In genomic region chr12:112145211-112145874, GRCm38 (mm10) we compare ENCODE assay signal across 8 mouse cellular contexts. TPM values are rescaled to one million over a fixed set of nuclear protein-coding genes. Genes with fewer than 3 reads are reported as not detected.
DNase-seq lines count a peak whose midpoint lies in the region; ATAC-seq and TF ChIP-seq lines count a peak whose summit lies in the region.

No protein-coding gene starts in this region.

- no peak for TF ChIP-seq POLR2A in testis, adult 2 months (IDR thresholded peaks at IDR 0.05; ENCODE audit: control insufficient read depth, low read depth, low read length)

- peak; percentile 90 for TF ChIP-seq CTCF in testis, adult 2 months (IDR thresholded peaks at IDR 0.05; ENCODE audit: control insufficient read depth, insufficient read depth, insufficient replicate concordance, low read depth, low read length)

- H3K4me2 ChIP-seq in forebrain, embryonic 14.5 days (ENCODE audit: low read length), result peak overlapping the region; percentile 93
- H3K4me2 ChIP-seq in liver, embryonic 15.5 days, result peak overlapping the region; percentile 63
- peak overlapping the region; percentile 83 for H3K4me2 ChIP-seq in neural tube, embryonic 13.5 days

- peak overlapping the region; percentile 84 for H3K27ac ChIP-seq in forebrain, embryonic 14.5 days (ENCODE audit: low read depth, low read length)
- H3K27ac ChIP-seq in liver, embryonic 15.5 days (replicated peaks), result no peak overlapping the region
- H3K27ac ChIP-seq in neural tube, embryonic 13.5 days (replicated peaks), result peak overlapping the region; percentile 73
- no peak overlapping the region for H3K27ac ChIP-seq in testis, adult 2 months (ENCODE audit: control insufficient read depth, insufficient read depth, low read depth, low read length)

- peaks cover 3% of the 10 kb centered on the region; the same call in 1 of the 2 replicates for H3K36me3 ChIP-seq in forebrain, embryonic 14.5 days (ENCODE audit: control insufficient read depth, insufficient read depth, low read length)
- no peaks in the 10 kb centered on the region for H3K36me3 ChIP-seq in liver, embryonic 15.5 days (replicated peaks)
- no peaks in the 10 kb centered on the region for H3K36me3 ChIP-seq in neural tube, embryonic 13.5 days
- no peaks in the 10 kb centered on the region for H3K36me3 ChIP-seq in testis, adult 2 months (ENCODE audit: control insufficient read depth, insufficient read depth, low read length)

- intact Hi-C loops in heart, postnatal 14 days (cut with DNase I), result loop anchor here (1.0 to 5.0 kb wide), 5 partner anchors 187 to 398 kb away; no protein-coding TSS in a partner anchor

- peak; percentile 65 for ATAC-seq in forebrain, embryonic 14.5 days
- peak; percentile 30; the same call in 1 of the 2 replicates for ATAC-seq in liver, embryonic 15.5 days (ENCODE audit: insufficient read depth)
- ATAC-seq in neural tube, embryonic 13.5 days (ENCODE audit: low read depth), result peak; percentile 58

- H3K4me1 ChIP-seq in forebrain, embryonic 14.5 days (ENCODE audit: control insufficient read depth, insufficient read depth, low read length), result peaks cover 45% of the 10 kb centered on the region
- H3K4me1 ChIP-seq in liver, embryonic 15.5 days (replicated peaks), result peaks cover 21% of the 10 kb centered on the region
- peaks cover 78% of the 10 kb centered on the region for H3K4me1 ChIP-seq in neural tube, embryonic 13.5 days (replicated peaks)
- peaks cover 23% of the 10 kb centered on the region for H3K4me1 ChIP-seq in testis, adult 2 months (ENCODE audit: control insufficient read depth, insufficient read depth, low read length)

- WGBS in forebrain, embryonic 14.5 days, result under 1% methylated on average over 37 of the region's 37 CpGs
- 1% methylated on average over 37 of the region's 37 CpGs for WGBS in liver, embryonic 15.5 days (ENCODE audit: insufficient replicate concordance)
- under 1% methylated on average over 37 of the region's 37 CpGs for WGBS in neural tube, embryonic 13.5 days

- peak overlapping the region; percentile 57 for H3K4me3 ChIP-seq in forebrain, embryonic 14.5 days (ENCODE audit: low read depth, low read length)
- H3K4me3 ChIP-seq in liver, embryonic 15.5 days (replicated peaks), result peak overlapping the region; percentile 40
- peak overlapping the region; percentile 49 for H3K4me3 ChIP-seq in neural tube, embryonic 13.5 days
- peak overlapping the region; percentile 57 for H3K4me3 ChIP-seq in testis, adult 2 months (ENCODE audit: control insufficient read depth, low read depth, low read length)

- H3K9ac ChIP-seq in forebrain, embryonic 14.5 days (ENCODE audit: low read length), result peak overlapping the region; percentile 76
- H3K9ac ChIP-seq in liver, embryonic 15.5 days, result no peak overlapping the region
- peak overlapping the region; percentile 75 for H3K9ac ChIP-seq in neural tube, embryonic 13.5 days

- DNase-seq in ES-CJ7 (ENCODE audit: low read depth, low spot score), result peak; percentile 86
- peak; percentile 47 for DNase-seq in c-Kit-positive CD71-positive TER-119-positive erythroid progenitor cells, embryonic 14.5 days (ENCODE audit: low spot score)
- peak; percentile 91 for DNase-seq in forebrain, embryonic 14.5 days (ENCODE audit: low spot score)
- peak; percentile 90 to 94 for DNase-seq in heart, postnatal 14 days
- DNase-seq in kidney, postnatal 4 days, result peak; percentile 92

- 0 out of 2 replicates have a peak, but pooled peaks cover 18% of the 10 kb centered on the region for H3K27me3 ChIP-seq in forebrain, embryonic 14.5 days (replicated peaks; ENCODE audit: control insufficient read depth, insufficient read depth, low read length)
- peaks cover 84% of the 10 kb centered on the region for H3K27me3 ChIP-seq in liver, embryonic 15.5 days
- peaks cover 96% of the 10 kb centered on the region for H3K27me3 ChIP-seq in neural tube, embryonic 13.5 days
- H3K27me3 ChIP-seq in testis, adult 2 months (ENCODE audit: control insufficient read depth, insufficient read depth, low read length), result no peaks in the 10 kb centered on the region; the same call in 1 of the 2 replicates

- no peaks in the 10 kb centered on the region for H3K9me3 ChIP-seq in forebrain, embryonic 14.5 days (replicated peaks; ENCODE audit: control insufficient read depth, low read length)
- no peaks in the 10 kb centered on the region for H3K9me3 ChIP-seq in liver, embryonic 15.5 days (replicated peaks)
- no peaks in the 10 kb centered on the region for H3K9me3 ChIP-seq in neural tube, embryonic 13.5 days

RNA-seq across cellular contexts. Expression of gene Kif26a, which starts 0.7 kb away (rescaled TPM):
- polyA plus RNA-seq in forebrain, embryonic 14.5 days (2014; fragmentation: Nextera tagmentation; extraction: Ambion mirVana), result 11.5 and 12.3 TPM in 2 replicates
- 10 to 100 TPM; 22.0 to 23.1 TPM for total RNA-seq in heart, postnatal 14 days (2021)
- polyA plus RNA-seq in liver, embryonic 15.5 days (2015; fragmentation: Nextera tagmentation; extraction: Ambion mirVana), result 0.10 and 0.22 TPM in 2 replicates
- polyA plus RNA-seq in neural tube, embryonic 13.5 days (2015; fragmentation: Nextera tagmentation; extraction: Ambion mirVana), result 4.7 and 4.9 TPM in 2 replicates
- 0.98 and 1.1 TPM in 2 replicates for polyA plus RNA-seq in testis, adult 2 months (2012; rRNA removed)

RNA-seq across cellular contexts. Expression of gene Aspg, which starts 38.9 kb away (rescaled TPM):
- 0.17 and 0.46 TPM in 2 replicates for polyA plus RNA-seq in forebrain, embryonic 14.5 days (2014; fragmentation: Nextera tagmentation; extraction: Ambion mirVana)
- total RNA-seq in heart, postnatal 14 days (2021), result 1 to 10 TPM in 1 of 2 experiments, under 1 TPM in 1; 0.37 to 2.2 TPM
- polyA plus RNA-seq in liver, embryonic 15.5 days (2015; fragmentation: Nextera tagmentation; extraction: Ambion mirVana), result 0.28 and 0.36 TPM in 2 replicates
- 0.25 and 0.29 TPM in 2 replicates for polyA plus RNA-seq in neural tube, embryonic 13.5 days (2015; fragmentation: Nextera tagmentation; extraction: Ambion mirVana)
- 1.2 and 5.4 TPM in 2 replicates for polyA plus RNA-seq in testis, adult 2 months (2012; rRNA removed)

Comparison
In these comparisons a context has a peak if more than half of its experiments do, and no peak if none do; other contexts are left out.
1. H3K27ac ChIP-seq: peak in forebrain, embryonic 14.5 days (single experiment) and neural tube, embryonic 13.5 days (single experiment); none in liver, embryonic 15.5 days (single experiment) and testis, adult 2 months (single experiment).
2. Peak in every context shown above with its lines, with median percentiles within 50 percentile points of each other: DNase-seq, ATAC-seq, H3K4me2 ChIP-seq and H3K4me3 ChIP-seq.